Mouse (Mus musculus) kidney, adult 11 months (tissue): ENCODE data around the gene Vps4b.
A peak's percentile ranks its signal among the peaks of the same experiment; 100 is the strongest.

Experiments used
- DNase-seq: peaks from one replicate; pipeline ENCODE4 v3.0.0; 2022

Gene Vps4b

DNA sequence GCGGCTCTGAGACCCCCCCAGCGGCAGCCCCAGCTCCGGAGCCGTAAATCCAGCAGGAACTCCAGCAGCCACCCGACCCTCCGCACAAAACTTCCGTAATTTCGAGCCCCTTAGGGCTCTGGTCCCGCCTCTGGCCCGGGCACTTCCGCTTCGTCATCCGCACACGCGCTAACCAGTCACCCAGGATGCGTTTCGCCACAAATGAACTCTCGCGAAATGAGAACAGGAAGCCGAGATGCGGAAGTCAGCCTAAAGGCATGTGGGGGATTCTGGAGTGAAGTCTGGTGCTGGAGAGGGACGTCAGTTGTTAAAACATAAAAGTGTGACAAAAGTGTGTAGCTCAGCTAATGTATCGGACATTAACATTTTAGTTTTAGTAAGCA, at the start of gene Vps4b:
Gene Vps4b (minus strand): TSS at position 187 of the 383 bp plus-strand sequence.
- DNase-seq: peak; percentile 91

DNA sequence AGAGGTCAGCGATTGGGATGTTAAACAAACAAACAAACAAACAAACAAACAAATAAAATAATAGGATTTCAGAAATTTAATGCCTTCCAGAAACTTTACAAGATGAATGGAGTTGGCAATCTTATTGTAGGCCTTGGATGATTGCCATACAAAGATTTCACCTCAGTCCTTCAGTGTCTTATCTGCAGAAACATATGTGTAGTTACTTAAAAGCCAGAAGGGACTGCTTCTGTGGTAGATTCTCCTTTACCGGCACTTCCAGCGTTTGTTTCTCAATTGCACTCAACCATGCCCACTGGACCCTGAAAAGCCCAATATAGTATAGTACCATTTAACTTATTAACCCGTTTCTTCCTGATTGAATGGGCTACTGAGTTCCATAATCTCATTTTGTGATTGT, 32.3 kb upstream of the Vps4b start:
- DNase-seq: no peak

DNA sequence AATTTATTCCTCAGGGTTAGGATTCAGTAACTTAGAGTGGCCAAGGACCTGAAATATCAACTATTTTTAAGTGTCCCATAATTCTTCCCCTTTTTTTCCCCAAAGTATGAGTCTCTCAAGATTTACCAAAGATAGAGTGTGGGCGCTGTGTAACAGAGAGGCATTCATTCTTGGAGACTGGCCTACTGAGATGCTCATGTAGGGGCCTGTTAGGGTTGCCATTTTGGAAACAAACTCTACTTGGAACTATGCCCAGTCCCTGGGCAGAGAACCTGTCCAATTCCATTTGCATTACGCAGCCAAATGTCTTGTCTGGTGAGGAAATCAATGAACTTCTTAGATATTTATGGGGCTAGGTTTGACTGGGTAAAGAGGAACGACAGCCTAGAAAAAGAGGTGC, 25.8 kb upstream of the Vps4b start:
- DNase-seq: no peak

DNA sequence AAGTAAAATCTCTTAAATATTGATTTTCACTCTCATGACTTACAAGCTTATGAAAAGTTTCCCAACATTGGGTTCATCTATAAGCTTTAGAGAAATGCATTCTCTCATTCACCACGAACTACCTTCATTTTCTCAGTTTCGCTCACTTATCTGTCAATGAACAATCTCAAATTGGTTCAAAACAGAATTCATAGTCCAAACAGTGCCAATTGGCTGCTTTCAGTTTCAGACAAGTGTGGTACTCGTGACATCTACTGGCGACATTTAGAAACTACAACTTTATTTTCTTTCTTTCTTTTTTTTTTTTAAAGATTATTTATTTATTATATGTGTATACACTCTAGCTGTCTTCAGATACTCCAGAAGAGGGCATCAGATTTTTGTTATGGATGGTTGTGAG, 21.8 kb upstream of the Vps4b start:
- DNase-seq: no peak

DNA sequence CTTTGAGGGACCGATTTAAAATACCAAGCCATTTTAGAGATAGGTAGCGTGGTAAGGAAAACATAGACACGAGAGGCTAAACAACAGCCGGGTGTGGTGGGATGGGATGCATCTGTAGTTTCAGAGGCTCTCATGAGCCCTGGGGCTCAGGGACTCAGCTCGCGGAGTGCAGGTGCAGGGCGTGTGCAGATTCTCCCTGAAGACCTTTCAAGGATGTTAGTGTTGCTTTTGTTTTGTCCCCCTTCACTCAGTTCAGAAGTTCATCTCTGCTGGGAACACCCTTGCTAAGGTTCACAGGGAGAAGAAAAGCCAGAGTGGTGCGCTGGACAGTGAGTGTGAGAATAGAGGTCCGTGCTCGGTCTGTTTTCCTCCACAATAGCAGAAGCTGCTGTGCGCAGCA, 20.2 kb upstream of the Vps4b start:
- DNase-seq: no peak

DNA sequence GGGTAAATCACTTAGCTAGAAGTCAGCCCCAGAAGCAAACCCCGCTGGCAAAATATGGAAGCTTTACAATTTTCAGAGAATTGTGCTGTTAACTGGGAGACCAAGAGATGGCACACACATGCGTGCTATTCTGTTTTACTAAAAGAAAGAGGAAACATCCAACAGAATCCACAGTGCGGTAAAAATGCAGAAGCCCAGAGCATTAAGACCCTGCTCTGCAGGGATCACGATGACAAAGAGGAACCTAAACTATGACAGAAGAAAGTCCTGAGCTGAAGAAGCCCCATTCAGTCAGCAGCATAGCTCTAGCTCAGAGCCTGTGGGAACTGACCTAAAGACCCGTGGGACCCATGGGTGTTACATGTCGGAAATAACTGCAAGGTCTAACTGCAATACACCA, 18.7 kb upstream of the Vps4b start:
- no peak for DNase-seq

DNA sequence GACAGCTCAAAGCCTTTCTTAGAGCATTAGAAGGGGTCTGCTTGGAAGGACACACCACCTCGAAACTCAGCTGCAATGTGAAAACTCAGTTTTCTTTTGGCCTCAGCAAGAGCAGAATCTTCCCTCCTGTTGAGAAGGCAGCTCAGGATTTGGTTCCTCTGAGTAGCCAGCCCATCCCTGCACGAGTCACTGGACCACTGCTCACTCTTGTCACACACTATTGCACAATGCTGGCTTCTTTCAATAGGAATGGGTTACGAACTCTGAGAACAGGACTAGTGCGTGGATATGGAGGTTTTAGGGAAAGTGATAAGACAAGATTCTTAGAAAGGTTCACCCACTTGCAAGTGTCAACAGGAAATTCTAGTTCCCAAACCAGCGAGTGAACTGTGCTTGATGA, 18.3 kb upstream of the Vps4b start:
- no peak for DNase-seq

DNA sequence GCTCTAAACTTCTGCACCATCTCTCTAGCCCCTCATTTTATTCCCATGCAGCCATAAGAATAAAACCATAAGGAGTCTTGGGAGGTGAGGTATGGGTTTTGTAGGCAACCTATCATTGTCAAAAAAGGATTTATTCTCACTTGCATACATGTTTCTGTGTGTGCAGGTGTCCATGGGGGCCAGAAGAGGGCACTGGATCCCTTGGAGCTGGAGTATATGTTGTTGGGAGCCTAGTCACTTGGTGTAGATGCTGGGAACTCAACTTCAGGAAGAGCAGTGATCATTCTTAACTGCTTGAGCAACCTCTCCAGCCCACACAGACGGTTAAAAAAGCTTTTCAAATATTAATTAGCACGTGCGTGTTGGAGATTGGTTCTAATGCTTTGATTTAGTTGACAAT, 3.4 kb upstream of the Vps4b start:
- DNase-seq: no peak

DNA sequence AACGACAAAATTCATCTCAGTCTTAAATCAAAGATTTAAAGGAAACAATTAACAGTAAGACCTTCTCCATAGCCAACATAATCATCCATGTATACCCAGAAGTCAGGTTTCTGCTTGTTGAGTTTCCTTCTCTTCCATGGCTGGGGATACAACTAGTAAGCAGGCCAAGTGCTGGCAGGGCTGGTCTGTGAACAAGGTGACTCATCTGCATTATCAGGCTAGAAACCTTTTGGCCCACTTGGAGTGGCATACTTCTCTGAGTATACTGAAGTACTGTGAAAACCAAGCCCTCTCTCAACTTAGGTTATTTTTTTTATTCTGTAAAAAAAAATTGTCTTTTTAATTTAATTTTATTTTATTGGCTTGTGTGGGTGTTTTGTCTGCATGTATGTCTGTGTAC, 2.9 kb upstream of the Vps4b start:
- DNase-seq: no peak

DNA sequence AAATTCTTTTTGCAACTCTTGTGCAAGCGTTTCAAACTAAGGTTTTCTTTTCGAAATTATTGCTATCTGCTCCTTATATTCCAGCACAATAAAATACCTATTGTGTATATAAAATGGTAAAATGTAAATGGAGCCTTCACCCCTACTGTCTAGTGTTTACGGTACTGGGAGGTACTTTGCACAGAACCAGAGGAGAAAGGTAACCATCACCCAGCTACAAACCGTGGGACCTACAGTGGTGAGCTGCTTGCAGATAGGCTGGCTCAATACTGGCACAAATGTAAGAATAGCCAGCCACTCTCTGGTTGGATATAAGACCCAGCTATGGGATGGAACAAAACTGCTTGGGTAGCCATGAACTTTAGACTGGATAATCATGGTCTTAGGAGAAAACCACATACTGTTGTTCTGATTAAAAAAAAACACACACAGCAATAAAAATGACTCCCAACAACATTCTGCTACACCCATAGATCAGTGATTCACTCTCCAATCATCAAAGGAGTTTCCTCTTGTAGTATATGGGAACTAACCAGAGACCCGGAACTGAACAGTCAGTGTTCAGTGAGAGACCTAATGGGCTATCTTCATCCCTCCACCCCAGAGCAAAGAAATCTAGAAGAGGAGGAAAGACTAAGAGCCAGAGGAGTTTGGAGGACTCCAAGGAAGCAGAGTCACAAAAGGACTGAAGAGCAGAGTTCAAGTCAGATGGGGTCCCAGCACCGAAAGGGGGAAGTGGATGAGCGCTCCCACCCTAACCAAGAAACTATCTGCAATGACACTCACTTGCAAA, 655 bp upstream of the Vps4b start:
- no peak for DNase-seq

DNA sequence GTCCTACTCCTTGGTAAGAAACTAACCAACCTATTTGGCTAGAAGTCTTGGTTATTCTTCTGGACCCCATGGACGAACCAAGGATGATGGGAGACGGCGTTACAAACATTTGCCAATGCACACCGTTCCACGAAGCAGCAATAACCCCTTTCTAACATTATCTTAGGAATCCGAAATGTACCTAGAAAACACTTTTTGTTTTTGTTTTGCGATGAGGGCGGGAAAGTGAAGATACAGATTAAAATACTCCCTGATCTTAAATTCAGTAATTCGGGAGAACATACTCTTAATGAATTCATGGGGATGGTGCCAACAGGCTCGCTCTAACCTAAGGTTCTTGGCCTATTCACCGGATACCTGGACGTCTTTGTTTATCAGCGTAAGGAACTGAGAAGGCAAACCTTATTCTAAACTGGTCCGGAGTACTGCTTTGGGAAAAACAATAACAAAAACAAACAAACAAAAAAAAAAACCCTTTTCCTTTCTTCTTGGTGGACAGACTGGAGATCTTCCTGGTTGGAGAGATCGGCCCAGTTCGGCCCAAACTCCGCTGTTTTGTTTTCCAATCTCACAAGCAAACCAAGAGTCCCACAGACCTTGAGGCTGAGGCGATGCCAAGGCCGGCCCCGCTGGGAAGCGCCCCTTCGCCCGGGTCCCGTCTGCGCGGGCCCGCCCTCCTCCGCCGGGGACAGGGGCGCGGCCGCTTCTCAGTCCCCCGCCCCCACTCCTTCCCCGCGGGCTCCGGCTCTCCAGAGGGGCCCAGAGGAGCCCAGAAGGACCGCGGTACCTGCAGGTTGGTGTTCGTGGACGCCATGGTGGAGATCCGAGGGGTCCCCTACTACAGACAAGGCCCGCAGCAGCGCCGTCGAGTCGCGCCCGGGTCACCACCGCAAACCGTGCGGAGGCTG, 640 bp downstream of the Vps4b start:
- DNase-seq: no peak

DNA sequence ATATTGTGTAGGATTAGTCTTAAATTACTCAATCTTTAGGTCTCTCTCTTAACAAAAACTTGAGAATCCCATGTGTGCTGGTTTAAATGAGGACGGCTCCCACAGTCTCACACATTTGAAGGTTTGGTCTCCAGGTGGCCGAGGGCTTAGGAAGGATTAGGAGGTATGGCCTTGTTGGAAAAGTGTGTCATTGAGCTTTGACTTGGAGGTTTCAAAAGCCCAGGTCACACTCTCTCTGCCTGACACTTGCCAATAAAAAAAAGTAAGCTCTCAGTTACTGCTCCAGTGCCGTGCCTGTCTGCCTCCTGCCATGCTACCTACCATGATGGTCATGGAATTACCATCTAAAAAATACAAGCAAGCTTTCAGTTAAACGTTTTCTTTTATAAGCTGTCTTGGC, 21.6 kb downstream of the Vps4b start:
- no peak for DNase-seq

DNA sequence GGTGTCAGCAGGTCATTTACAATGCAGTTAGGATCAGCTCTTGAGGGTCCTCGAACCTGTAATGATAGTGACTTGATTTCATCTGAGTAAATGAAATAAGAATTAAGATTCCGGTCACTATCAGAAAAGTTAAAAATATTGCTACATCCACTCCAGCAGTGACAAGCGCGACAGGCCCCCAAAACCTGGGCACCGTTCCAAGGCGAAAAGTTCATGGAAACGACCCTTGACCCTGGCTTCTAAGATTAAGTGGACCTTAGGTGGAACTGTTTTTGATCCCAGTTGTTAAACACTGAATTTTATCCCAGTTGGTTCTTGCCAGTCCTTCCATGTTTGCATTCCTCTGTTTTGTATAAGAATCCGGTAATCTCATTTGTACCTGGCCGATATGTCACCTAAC, 22.4 kb downstream of the Vps4b start:
- DNase-seq: no peak

DNA sequence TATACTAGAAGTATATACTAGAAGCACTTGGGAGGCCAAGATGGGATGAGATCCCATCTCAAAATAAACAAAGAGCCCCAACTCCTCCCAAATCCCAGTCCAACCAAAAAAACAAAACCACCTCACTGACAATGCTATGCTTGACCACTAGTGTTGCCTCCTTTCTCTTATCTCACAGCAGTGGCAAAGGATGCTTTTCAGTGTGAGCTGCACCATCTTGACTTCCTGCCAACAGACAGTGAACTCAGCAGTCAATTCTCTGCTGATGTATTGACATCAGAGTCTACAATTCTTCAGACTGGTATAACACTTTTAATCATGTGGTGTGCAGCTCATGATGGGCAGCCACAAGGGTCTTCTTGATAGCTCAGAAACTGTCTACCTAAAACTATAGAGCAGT, 27.8 kb downstream of the Vps4b start:
- no peak for DNase-seq

DNA sequence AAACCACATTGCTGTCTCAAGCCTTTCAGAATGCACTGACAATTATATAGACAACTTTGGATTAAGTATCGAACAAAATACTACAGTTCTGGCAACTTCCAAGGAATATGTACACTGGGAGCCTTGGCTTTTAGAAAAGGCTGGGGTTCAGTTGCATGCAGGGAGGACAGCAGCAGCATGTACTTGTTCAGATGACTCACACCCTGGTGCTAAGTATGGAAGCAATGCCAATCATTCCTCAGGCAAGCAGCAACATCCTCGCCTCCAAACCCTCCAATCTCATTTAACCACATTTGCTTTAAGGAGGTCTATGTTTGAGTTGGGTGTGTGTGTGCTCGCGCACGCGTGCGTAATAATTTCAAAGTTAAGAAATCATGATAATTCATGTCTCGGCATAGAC, 30.8 kb downstream of the Vps4b start:
- DNase-seq: no peak

DNA sequence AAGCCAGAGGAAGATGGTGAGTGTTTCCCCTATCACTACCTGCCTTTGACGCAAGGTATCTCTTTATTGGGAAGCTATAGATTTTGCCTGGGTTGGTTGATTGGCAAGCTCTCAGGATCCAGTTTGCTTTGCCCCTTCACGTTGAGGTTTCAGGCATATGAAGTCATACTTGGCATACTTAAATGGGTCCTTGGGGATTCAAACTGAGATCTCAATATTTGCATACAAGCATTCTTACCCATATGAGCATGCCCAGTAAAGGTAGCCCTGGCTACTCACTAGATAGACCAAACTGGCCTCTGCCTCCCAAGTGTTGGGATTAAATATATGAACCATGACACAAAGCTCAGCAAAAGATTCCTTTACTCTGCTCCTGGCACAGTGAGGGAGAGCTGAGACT, 31.7 kb downstream of the Vps4b start:
- DNase-seq: no peak

DNA sequence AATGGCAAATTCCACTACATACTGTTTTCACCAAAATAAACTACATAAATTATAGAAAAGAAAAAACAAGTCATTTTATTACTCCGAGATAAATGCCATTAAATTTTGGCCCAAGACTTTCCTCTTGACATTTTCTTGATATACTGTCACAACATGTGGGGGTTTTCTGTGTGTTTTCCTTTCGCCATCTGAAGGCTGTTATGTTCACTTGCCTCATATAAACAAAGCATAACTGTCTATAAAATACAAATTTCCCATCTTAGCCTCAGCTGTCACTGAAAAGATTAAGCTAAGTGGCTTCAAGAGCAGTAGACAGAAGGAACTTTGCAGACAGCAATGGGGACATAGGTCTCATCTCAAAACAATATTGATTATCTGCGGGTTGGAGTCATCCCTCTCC, 32.2 kb downstream of the Vps4b start:
- DNase-seq: no peak

DNA sequence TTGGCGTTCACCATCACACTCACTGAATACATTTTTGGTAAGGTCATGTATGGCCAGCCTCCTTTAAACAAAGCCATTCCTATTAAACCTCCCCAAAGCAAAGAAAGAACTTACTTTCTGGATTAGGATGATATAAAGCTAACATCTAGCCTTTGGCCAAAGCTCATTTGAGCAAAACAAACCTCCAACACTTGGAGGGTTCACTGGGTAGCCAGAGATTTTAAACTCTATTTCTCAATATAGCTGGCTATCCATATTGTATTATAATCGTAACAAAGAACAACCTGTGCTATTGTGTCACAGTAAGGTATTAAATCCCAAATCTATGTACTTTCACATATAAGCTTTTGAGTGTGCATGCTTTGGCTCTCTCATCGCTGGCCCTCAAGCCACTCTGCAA, 35.8 kb downstream of the Vps4b start:
- DNase-seq: no peak

DNA sequence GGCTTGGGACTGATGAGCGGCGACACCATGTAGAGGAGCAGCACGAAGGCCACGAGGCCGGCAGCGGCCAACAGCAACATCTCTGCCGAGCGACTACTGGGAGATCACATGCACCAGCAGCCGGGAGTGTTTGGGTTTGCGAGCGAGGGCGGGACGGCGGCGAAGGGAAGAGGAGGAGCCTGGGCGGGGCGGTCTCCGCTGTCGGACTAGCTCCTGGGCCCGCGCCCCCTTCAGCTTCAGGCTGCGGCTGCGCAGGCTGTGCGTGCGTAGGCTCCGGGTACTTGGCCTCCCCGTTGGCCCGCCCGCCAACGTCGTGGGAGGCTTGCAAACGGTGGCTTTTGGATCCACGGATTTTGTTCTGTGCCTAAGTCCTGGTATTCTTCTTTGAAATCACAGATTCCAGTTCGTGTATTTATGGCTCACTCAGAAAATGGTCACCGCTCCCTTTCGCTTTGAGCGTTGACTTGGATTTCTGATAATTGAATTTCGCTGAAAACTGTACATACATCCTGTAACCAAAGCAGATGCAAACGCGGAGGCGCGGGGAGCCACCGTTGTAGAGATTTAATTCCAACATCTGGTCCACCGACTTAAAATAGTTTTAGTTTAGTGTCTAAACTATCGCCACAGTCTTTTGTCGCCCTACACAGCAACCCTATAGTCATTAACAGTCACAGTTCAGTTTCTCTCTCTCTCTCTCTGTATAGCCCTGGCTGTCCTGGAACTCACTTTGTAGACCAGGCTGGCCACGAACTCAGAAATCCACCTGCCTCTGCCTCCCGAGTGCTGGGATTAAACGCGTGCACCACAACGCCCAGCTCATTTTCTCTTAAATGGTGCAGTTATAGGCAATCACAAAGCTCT, 36.7 kb downstream of the Vps4b start, which contains the start of gene Kdsr:
Gene Kdsr (minus strand): TSS at position 156 of the 864 bp plus-strand sequence.
- DNase-seq: peak; percentile 98

DNA sequence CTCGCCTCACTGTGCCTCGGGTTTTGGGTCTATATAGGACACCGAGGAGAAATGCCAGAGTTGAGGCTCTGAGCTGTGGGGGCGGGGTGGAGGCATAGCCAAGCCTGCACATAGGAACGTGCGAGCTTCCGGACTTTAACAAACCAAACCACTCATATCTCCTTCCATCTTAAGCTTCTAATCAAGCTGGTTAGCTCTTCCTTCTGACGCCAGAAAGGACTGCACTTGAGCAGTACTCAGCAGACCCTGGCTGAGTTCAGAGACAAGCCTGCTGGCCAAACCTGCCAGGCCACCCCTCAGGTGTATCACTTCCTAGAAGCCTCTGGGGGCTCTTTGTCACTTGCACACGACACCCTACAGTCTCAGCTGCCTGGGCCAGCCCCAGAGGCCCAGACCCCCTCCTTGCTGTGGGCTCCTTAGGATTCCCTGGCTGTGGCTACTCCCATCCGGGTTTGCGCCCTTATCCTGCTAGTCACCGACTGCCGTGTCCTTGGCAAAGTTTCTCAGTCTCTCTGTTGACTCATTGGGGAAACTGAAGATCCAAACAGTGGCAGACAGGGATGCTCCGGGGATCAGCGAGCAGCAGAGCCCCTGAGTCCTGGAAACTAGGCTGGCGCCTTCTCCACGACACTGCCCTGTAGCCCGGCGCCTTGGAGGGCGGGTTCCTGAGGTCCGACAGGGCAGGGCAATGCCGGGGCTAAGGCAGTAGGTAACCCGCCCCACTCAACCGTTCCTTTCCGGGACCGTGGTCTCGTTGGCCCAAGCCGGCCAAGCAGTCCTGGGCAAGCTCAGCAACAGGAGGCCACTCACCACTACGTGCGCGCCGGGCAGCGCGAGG, 37.6 kb downstream of the Vps4b start:
- DNase-seq: no peak

DNA sequence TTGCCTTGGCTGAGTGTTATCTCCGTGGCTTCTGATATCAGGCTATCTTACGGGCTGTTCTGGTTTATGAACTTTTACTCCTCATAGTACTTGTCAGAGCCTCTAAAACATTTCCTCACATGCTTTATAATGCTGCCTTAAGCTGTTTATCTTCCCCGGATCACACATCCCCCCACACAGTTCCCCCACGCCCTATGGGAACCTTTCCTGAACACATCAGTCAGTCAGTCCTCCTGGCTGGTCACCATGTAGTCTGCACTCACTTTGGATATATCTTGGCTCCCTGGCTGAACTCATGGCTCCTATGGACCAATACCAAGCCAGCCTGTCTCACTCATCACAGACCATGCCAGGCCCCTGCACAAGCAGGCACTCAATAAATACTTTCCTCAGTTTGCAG, 39.9 kb downstream of the Vps4b start:
- DNase-seq: no peak

DNA sequence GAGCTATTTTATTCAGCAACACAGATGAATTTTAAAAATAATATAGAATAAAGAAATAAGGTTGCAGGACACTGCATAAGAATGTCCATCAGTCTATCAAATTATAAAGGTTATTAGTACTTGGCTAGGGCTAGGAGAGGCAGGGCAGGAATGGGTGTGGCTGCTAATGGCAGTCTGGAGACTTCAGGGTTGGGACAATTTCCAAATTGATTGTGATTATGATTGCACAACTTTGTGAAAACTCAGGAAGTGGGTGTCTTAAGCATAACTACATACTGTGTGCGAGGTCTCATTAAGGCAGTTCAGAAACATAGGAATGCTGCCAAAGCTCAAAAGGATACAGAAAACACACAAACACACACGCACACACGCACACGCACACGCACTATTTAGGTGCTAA, 44.5 kb downstream of the Vps4b start:
- DNase-seq: no peak
